Mouse (Mus musculus): Measurements from ENCODE around the gene Ldha.
A peak's percentile ranks its signal among the peaks of the same experiment; 100 is the strongest.
"Not testable (repeated sequence)": the region's sequence is repeated elsewhere in the genome, so short reads cannot be mapped to it uniquely, and the experiment has no call there.

The Ldha gene

GRCm38 (mm10) chr7:46880992-46881391 is 39.7 kb downstream of the Ldha start:
- DNase-seq (ENCODE audit: low read depth, low spot score), result no peak

GRCm38 (mm10) chr7:46881941-46882340 is 40.7 kb downstream of the Ldha start:
- DNase-seq (ENCODE audit: low read depth, low spot score), result not testable (repeated sequence)

GRCm38 (mm10) chr7:46883304-46883703 is 42.0 kb downstream of the Ldha start:
- DNase-seq (ENCODE audit: low read depth, low spot score), result no peak

- no peak for DNase-seq (ENCODE audit: low read depth, low spot score)
Observed at GRCm38 (mm10) chr7:46895511-46895910, 54.2 kb downstream of the Ldha start.

- DNase-seq (ENCODE audit: low read depth, low spot score), result peak; percentile 74
Observed at GRCm38 (mm10) chr7:46899343-46899742, 58.1 kb downstream of the Ldha start.

Data from CD4-positive helper T cell, adult 2 months (primary cell).